Mouse (Mus musculus): ENCODE measurements around the gene Wwp2. TPM values are rescaled to one million over a fixed set of nuclear protein-coding genes. Genes with fewer than 3 reads are reported as not detected.
A peak's percentile ranks its signal among the peaks of the same experiment; 100 is the strongest.

Wwp2 gene
- total RNA-seq, 1 experiment = 49.2 TPM

DNA sequence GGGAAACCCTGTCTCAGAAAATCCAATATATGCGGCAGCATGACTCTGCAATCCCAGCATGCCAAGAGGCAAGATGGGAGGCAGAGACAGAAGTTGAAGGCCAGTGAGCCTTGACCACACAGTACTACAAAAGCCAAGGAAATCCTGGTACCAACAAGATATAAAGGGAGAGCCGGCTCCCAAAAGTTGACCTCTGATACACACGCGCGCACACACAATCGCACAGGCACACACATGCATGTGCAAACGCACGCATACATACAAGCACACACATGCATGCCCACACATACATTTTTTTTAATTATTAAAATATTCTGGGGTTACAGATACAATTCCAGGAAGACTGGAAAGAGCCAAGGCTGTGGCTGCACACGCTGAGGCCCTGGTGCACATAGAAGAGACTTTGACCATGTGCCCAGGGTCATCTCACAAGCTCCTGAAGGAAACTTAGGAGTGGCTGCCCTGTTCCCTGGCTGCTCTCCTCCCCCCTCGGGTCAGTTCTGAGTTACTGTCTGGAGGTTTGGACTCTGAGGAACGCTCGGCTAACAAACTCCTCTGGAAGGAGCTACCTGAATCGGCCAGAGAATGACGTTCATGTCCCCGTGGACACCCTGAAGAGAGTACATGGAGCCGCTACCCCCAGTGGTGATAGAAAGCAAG, 45.6 kb upstream of the Wwp2 start:
- H3K36me3 ChIP-seq (ENCODE audit: control insufficient read depth, insufficient read depth, low read length, poor library complexity, severe bottlenecking) = no peaks in the 10 kb centered on the region
- TF ChIP-seq HCFC1 (IDR thresholded peaks at IDR 0.05; ENCODE audit: borderline replicate concordance, insufficient read depth, low read length) (no peak), ZC3H11A (IDR thresholded peaks at IDR 0.05; ENCODE audit: borderline replicate concordance, low read depth, low read length) (no peak), ZNF384 (IDR thresholded peaks at IDR 0.05; ENCODE audit: low read depth, low read length) (no peak), MAFK (IDR thresholded peaks at IDR 0.05; ENCODE audit: insufficient read depth, low read depth, low read length) (no peak), CHD2 (IDR thresholded peaks at IDR 0.05; ENCODE audit: low read depth, low read length) (no peak)
- H3K4me1 ChIP-seq (ENCODE audit: control insufficient read depth in 2 of 2, insufficient read depth in 2 of 2, low read length in 2 of 2, poor library complexity in 1 of 2) = 0 out of 4 replicates have a peak, but pooled peaks cover 0 to 2% of the 10 kb centered on the region in 2 experiments
- in situ Hi-C loops (cut with MboI; ENCODE audit: low sequenced_read_pairs in 2 of 2, unreplicated experiment in 2 of 2) = no loop called here
- DNase-seq (ENCODE audit: low read depth, low spot score) = no peak
- no peak overlapping the region; the same call in 1 of the 2 replicates for H3K27ac ChIP-seq (ENCODE audit: insufficient read depth, low read depth, low read length, poor library complexity, severe bottlenecking)
- no peak overlapping the region for H3K9ac ChIP-seq (ENCODE audit: insufficient read depth, low read depth, low read length, poor library complexity, severe bottlenecking)
- no peaks in the 10 kb centered on the region for H3K9me3 ChIP-seq (ENCODE audit: control insufficient read depth, insufficient read depth, low read depth, low read length)
- H3K4me3 ChIP-seq (ENCODE audit: insufficient read depth in 1 of 2, low read depth in 1 of 2, low read length in 2 of 2, poor library complexity in 1 of 2, severe bottlenecking in 1 of 2) = no peak overlapping the region

DNA sequence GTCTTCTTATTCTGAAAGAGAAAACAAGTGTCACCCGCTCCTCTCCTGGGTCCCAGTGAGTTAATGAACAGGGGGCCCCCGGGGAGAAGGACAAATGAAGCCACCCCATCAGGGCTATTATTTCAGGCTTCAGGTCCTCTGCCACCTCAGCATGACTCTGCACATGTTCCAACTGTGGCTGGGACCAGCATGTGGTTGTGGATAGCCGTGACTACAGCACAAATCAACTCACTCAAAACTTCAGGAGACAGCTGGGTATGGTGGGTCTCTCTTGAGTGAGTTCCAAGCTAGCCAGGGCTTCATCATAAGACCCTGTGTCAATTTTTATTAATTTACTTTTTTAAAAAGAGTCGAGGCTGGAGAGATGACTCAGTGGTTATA, 45.0 kb upstream of the Wwp2 start:
- Histone ChIP-seq H3K4me1 (ENCODE audit: control insufficient read depth in 2 of 2, insufficient read depth in 2 of 2, low read length in 2 of 2, poor library complexity in 1 of 2) (0 out of 4 replicates have a peak, but pooled peaks cover 0 to 2% of the 10 kb centered on the region in 2 experiments), H3K4me3 (ENCODE audit: insufficient read depth in 1 of 2, low read depth in 1 of 2, low read length in 2 of 2, poor library complexity in 1 of 2, severe bottlenecking in 1 of 2) (no peak overlapping the region), H3K9ac (ENCODE audit: insufficient read depth, low read depth, low read length, poor library complexity, severe bottlenecking) (no peak overlapping the region), H3K36me3 (ENCODE audit: control insufficient read depth, insufficient read depth, low read length, poor library complexity, severe bottlenecking) (no peaks in the 10 kb centered on the region), H3K9me3 (ENCODE audit: control insufficient read depth, insufficient read depth, low read depth, low read length) (no peaks in the 10 kb centered on the region), H3K27ac (ENCODE audit: insufficient read depth, low read depth, low read length, poor library complexity, severe bottlenecking) (no peak overlapping the region; the same call in 1 of the 2 replicates)
- in situ Hi-C loops (cut with MboI; ENCODE audit: low sequenced_read_pairs in 2 of 2, unreplicated experiment in 2 of 2) = no loop called here
- DNase-seq (ENCODE audit: low read depth, low spot score) = no peak
- TF ChIP-seq MAFK (IDR thresholded peaks at IDR 0.05; ENCODE audit: insufficient read depth, low read depth, low read length) (no peak), ZNF384 (IDR thresholded peaks at IDR 0.05; ENCODE audit: low read depth, low read length) (no peak), ZC3H11A (IDR thresholded peaks at IDR 0.05; ENCODE audit: borderline replicate concordance, low read depth, low read length) (no peak), CHD2 (IDR thresholded peaks at IDR 0.05; ENCODE audit: low read depth, low read length) (no peak), HCFC1 (IDR thresholded peaks at IDR 0.05; ENCODE audit: borderline replicate concordance, insufficient read depth, low read length) (no peak)

DNA sequence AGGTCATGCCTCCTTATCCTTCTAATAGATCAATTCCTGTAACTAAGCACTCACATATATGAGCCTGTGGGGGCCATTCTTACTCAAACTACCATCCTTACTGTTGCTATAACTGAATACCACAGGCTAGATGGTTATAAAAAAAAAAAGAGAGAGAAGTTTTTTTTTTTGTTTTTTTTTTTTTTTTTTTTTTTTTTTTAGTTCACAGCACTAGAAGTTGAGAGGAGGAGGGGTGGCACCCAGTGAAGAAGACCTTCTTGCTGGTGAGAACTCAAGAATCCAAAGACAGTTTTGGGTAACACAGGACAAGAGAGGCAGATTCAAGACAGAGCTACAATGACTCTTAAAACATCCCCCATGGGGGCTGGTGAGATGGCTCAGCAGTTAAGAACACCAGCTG, 40.8 kb upstream of the Wwp2 start:
- Histone ChIP-seq H3K27ac (ENCODE audit: insufficient read depth, low read depth, low read length, poor library complexity, severe bottlenecking) (no peak overlapping the region), H3K9me3 (ENCODE audit: control insufficient read depth, insufficient read depth, low read depth, low read length) (no peaks in the 10 kb centered on the region), H3K4me3 (ENCODE audit: insufficient read depth in 1 of 2, low read depth in 1 of 2, low read length in 2 of 2, poor library complexity in 1 of 2, severe bottlenecking in 1 of 2) (no peak overlapping the region), H3K36me3 (ENCODE audit: control insufficient read depth, insufficient read depth, low read length, poor library complexity, severe bottlenecking) (no peaks in the 10 kb centered on the region), H3K4me1 (ENCODE audit: control insufficient read depth in 2 of 2, insufficient read depth in 2 of 2, low read length in 2 of 2, poor library complexity in 1 of 2) (peaks cover 2 to 10% of the 10 kb centered on the region in 2 experiments; a peak in 2 of 4 replicates), H3K9ac (ENCODE audit: insufficient read depth, low read depth, low read length, poor library complexity, severe bottlenecking) (no peak overlapping the region)
- DNase-seq (ENCODE audit: low read depth, low spot score) = no peak
- in situ Hi-C loops (cut with MboI; ENCODE audit: low sequenced_read_pairs in 2 of 2, unreplicated experiment in 2 of 2) = no loop called here
- TF ChIP-seq ZC3H11A (IDR thresholded peaks at IDR 0.05; ENCODE audit: borderline replicate concordance, low read depth, low read length) (no peak), MAFK (IDR thresholded peaks at IDR 0.05; ENCODE audit: insufficient read depth, low read depth, low read length) (no peak), HCFC1 (IDR thresholded peaks at IDR 0.05; ENCODE audit: borderline replicate concordance, insufficient read depth, low read length) (no peak), CHD2 (IDR thresholded peaks at IDR 0.05; ENCODE audit: low read depth, low read length) (no peak), ZNF384 (IDR thresholded peaks at IDR 0.05; ENCODE audit: low read depth, low read length) (peak; percentile 76; the same call in 1 of the 2 replicates)

DNA sequence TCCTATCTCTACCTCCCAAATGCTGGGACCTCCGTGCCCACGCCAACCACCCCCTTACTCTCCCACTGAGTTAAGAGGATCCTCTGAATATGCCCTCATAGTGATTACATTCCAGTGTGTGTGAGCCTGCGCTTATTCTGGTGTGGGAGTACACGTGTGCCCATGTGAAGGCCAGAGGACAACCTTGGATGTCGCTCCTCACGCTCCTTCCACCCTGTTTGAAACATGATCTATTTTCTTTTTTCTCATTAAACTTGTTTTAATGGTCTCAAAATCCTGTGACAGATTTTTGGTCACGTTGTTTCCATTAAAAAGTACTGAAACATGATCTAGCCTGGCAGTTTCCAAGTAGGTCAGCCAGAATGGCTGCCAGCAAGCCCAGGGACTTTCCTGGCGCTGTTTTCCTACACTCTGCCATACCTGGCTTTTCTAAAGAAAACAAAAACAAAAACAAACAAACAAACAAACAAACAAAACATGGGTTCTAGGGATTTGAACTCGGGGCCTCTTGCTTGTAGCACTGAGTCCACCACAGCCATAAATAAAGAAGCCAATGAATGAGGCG, 40.0 kb upstream of the Wwp2 start:
- DNase-seq (ENCODE audit: low read depth, low spot score) = no peak
- no peak overlapping the region for H3K27ac ChIP-seq (ENCODE audit: insufficient read depth, low read depth, low read length, poor library complexity, severe bottlenecking)
- H3K9ac ChIP-seq (ENCODE audit: insufficient read depth, low read depth, low read length, poor library complexity, severe bottlenecking) = no peak overlapping the region
- in situ Hi-C loops (cut with MboI; ENCODE audit: low sequenced_read_pairs in 2 of 2, unreplicated experiment in 2 of 2) = no loop called here
- no peak overlapping the region for H3K4me3 ChIP-seq (ENCODE audit: insufficient read depth in 1 of 2, low read depth in 1 of 2, low read length in 2 of 2, poor library complexity in 1 of 2, severe bottlenecking in 1 of 2)
- H3K9me3 ChIP-seq (ENCODE audit: control insufficient read depth, insufficient read depth, low read depth, low read length) = no peaks in the 10 kb centered on the region
- no peak for TF ChIP-seq ZNF384 (IDR thresholded peaks at IDR 0.05; ENCODE audit: low read depth, low read length)
- no peak for TF ChIP-seq ZC3H11A (IDR thresholded peaks at IDR 0.05; ENCODE audit: borderline replicate concordance, low read depth, low read length)
- TF ChIP-seq HCFC1 (IDR thresholded peaks at IDR 0.05; ENCODE audit: borderline replicate concordance, insufficient read depth, low read length) = no peak
- TF ChIP-seq CHD2 (IDR thresholded peaks at IDR 0.05; ENCODE audit: low read depth, low read length) = no peak
- TF ChIP-seq MAFK (IDR thresholded peaks at IDR 0.05; ENCODE audit: insufficient read depth, low read depth, low read length) = no peak
- H3K36me3 ChIP-seq (ENCODE audit: control insufficient read depth, insufficient read depth, low read length, poor library complexity, severe bottlenecking) = no peaks in the 10 kb centered on the region
- H3K4me1 ChIP-seq (ENCODE audit: control insufficient read depth in 2 of 2, insufficient read depth in 2 of 2, low read length in 2 of 2, poor library complexity in 1 of 2) = peaks cover 2 to 10% of the 10 kb centered on the region in 2 experiments; a peak in 2 of 4 replicates

All from ES-E14 (cell line).